Mouse (Mus musculus): ENCODE data around the gene Hpcal1. TPM values are rescaled to one million over a fixed set of nuclear protein-coding genes. Genes with fewer than 3 reads are reported as not detected.
"Not testable (repeated sequence)": the region's sequence is repeated elsewhere in the genome, so short reads cannot be mapped to it uniquely, and the experiment has no call there.

Gene Hpcal1
- polyA plus RNA-seq, 1 experiment from 2014 or later = 36.8 TPM

DNA sequence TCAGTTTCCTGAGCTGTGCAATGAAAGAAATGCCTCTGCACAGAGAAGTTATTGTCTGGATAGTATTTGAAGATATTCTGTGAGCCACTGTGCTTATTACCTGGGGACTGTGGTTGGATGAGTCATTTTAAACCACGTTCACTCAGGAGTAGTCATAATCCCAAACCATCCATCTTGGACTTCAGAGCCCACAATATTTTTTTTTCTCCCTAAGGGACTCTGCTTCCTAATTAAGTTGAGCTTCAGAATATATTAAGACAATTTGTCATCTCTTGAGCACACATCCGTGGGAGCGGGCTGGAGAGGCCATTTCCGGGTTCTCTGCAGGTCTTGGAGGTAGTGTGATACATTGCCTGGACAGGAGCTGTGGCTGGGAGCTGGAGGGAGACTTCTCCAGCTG lies 66.2 kb downstream of the Hpcal1 start:
- Histone ChIP-seq H3K9me3 (0 out of 2 replicates have a peak, but pooled peaks cover 5% of the 10 kb centered on the region), H3K36me3 (replicated peaks) (peaks cover 5% of the 10 kb centered on the region), H3K27me3 (ENCODE audit: poor library complexity, severe bottlenecking) (no peaks in the 10 kb centered on the region), H3K27ac (no peak overlapping the region), H3K4me3 (no peak overlapping the region), H3K4me1 (peaks cover 24% of the 10 kb centered on the region)
- WGBS = 97% methylated on average over 4 of the region's 4 CpGs
- no peak for DNase-seq (ENCODE audit: extremely low spot score, low spot score)

DNA sequence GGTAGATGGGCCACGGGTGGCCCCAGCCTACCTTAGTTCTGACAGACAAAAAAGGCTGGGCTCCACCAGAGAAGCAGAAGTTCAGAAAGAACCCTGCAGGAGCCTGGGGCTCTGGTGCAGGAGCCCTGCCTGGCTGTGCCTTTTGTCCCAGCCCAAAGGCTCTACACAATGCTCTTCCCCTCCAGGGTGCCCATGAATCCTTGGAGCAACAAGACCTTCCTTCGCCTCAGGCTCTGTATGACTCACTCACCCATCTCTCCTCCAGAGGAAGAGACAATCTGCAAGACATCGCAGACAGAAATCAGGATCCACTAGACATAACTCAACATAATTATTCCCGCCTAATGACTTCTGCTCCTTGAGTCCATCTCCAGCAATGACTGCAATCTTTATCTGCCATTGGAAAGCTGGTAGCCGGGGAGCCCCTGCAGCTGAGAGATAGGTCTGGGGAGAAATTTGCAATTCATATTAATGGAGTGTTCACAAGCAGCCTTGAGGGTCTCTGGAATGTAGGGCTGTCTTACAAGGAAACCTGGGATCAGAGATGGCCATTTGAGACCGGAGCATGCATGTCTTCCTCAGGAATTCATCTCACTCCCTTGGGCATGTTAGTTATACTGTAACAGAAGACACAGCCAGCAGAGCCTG lies 71.8 kb downstream of the Hpcal1 start:
- Histone ChIP-seq H3K4me1 (peaks cover 15% of the 10 kb centered on the region), H3K27ac (0 out of 2 replicates have a peak overlapping the region, but pooled peaks have one; percentile 25), H3K4me3 (no peak overlapping the region), H3K27me3 (ENCODE audit: poor library complexity, severe bottlenecking) (no peaks in the 10 kb centered on the region), H3K36me3 (replicated peaks) (peaks cover 1% of the 10 kb centered on the region), H3K9me3 (0 out of 2 replicates have a peak, but pooled peaks cover 1% of the 10 kb centered on the region)
- no peak for DNase-seq (ENCODE audit: extremely low spot score, low spot score)
- WGBS = 69% methylated on average over 6 of the region's 6 CpGs

DNA sequence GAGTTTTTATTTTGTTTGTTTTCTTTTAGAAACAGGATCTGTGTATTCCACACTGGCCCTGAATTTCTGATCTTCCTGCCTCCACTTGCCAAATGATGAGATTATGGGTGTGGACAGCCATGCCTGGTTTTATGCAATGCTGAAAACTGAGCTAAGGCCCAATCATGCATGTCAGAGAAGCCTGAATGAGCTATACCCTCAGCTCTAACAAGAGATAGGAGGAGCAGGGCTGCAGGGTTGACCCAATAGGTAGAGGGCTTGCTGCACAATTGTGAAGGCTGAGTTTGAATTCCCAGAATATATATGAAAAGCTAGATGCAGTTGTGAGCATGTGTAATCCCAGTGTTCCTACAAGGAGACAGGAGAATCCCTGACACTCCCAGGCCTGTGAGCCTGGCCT lies 72.4 kb downstream of the Hpcal1 start:
- H3K36me3 ChIP-seq (replicated peaks) = no peaks in the 10 kb centered on the region; the same call in 1 of the 2 replicates
- H3K4me3 ChIP-seq = no peak overlapping the region
- H3K4me1 ChIP-seq = peaks cover 15% of the 10 kb centered on the region
- H3K9me3 ChIP-seq = no peaks in the 10 kb centered on the region
- H3K27ac ChIP-seq = no peak overlapping the region
- no peaks in the 10 kb centered on the region for H3K27me3 ChIP-seq (ENCODE audit: poor library complexity, severe bottlenecking)
- no peak for DNase-seq (ENCODE audit: extremely low spot score, low spot score)

DNA sequence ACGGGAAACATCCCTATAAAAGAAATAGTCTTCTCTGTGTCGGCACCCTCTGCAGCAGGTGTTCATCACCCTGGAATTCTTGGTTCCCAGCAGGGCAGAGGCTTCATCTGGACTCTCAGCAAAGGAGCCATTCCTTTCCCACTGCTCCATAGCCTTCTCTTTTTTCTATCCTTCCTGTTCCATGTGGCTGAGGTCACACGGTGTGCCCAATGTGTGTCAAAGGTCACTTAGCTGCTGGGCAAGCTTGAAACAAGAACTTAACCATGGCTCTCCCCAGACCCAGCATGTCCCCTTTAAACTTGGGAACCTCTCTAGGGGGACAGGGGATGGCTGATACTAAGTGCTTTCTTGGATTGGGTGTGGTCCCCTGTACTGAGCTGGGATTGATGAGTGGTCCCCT lies 73.3 kb downstream of the Hpcal1 start:
- Histone ChIP-seq H3K27me3 (ENCODE audit: poor library complexity, severe bottlenecking) (no peaks in the 10 kb centered on the region), H3K4me3 (no peak overlapping the region), H3K9me3 (no peaks in the 10 kb centered on the region), H3K4me1 (peaks cover 15% of the 10 kb centered on the region), H3K27ac (no peak overlapping the region), H3K36me3 (replicated peaks) (no peaks in the 10 kb centered on the region; the same call in 1 of the 2 replicates)
- no peak for DNase-seq (ENCODE audit: extremely low spot score, low spot score)
- 72% methylated on average over 3 of the region's 3 CpGs for WGBS

DNA sequence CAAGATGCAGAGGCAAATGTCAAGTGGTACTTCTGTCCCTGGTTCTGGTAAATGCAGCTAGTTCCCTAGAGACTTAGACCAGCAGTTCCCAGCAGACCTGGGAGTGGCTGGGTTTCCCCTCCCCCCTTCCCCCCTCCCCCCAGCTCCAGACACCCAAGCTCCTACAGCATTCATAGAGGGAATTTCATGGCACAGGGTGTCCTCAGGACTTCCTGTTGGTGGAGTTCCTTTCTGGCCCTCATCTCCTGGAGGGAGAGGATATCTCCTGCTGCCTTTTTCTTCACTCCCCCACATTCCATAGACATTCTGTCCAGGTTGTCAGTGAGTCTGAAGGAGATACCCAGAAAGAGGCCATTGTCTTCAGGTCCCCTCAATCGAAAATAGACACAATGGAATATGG lies 76.9 kb downstream of the Hpcal1 start:
- H3K4me1 ChIP-seq = peaks cover 24% of the 10 kb centered on the region
- not testable (repeated sequence) for H3K27ac ChIP-seq; H3K4me3 ChIP-seq; DNase-seq (ENCODE audit: extremely low spot score, low spot score); H3K27me3 ChIP-seq (ENCODE audit: poor library complexity, severe bottlenecking); H3K9me3 ChIP-seq; H3K36me3 ChIP-seq (replicated peaks)
- 86% methylated on average over 1 of the region's 1 CpGs for WGBS

DNA sequence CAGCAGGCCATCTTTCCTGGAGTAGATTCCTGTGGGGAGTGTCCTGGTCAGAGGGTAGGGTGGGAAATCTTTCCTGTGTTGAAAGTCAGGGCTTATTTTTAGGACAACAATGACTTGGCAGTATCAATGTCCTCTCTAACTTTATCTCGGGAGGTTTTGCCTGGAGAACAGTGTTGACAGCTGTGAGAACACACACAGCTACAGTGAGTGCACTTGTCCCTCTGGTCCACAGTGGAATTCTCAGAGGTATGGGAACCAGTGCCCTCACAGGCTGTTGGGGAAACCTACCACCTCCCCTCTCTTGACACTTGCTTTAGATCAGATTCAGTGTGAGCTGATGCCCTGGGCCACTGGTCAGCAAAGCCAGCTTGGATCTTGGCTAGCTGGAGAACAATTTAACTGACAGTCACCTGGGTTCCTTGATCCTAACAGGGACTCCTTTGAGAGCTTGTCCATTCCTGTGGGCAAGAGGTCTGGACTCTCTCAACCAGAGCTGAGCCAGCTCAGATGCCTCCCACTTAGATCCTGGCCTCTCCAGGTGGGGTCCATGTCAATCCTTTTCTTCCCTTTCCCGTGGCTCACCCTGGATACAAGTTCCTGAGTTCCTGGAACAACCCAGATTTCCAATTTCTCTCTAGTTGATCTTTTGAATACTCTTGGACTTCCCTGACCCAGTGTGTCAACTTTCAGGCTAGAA lies 79.0 kb downstream of the Hpcal1 start:
- Histone ChIP-seq H3K9me3 (no peaks in the 10 kb centered on the region), H3K27ac (no peak overlapping the region), H3K4me3 (no peak overlapping the region), H3K36me3 (replicated peaks) (no peaks in the 10 kb centered on the region; the same call in 1 of the 2 replicates), H3K4me1 (peaks cover 16% of the 10 kb centered on the region), H3K27me3 (ENCODE audit: poor library complexity, severe bottlenecking) (no peaks in the 10 kb centered on the region)
- DNase-seq (ENCODE audit: extremely low spot score, low spot score) = no peak
- 75% methylated on average over 2 of the region's 2 CpGs for WGBS

DNA sequence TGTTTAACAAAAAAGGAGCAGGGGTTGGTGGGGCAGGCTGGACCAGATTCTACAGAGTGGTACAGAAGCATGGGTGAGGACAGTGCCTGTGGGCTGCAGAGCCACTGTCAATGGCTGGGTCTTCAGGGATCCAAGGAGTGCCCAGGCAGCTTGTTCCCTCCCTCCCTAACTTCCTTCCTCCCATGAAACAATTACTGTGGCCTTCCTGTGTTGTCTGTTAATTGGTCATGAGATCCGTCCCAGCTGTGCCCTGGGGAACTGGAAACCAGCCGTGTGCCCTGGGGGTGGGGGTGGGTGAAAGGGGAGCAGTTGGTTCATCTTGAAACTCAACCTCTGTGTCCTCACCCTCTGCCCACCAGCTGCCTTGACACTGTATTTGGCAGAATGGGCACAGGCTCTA lies 79.9 kb downstream of the Hpcal1 start:
- Histone ChIP-seq H3K9me3 (no peaks in the 10 kb centered on the region), H3K4me3 (no peak overlapping the region), H3K36me3 (replicated peaks) (no peaks in the 10 kb centered on the region; the same call in 1 of the 2 replicates), H3K4me1 (peaks cover 16% of the 10 kb centered on the region), H3K27me3 (ENCODE audit: poor library complexity, severe bottlenecking) (no peaks in the 10 kb centered on the region), H3K27ac (0 out of 2 replicates have a peak overlapping the region, but pooled peaks have one; percentile 1)
- DNase-seq (ENCODE audit: extremely low spot score, low spot score) = no peak
- WGBS = 42% methylated on average over 2 of the region's 2 CpGs

DNA sequence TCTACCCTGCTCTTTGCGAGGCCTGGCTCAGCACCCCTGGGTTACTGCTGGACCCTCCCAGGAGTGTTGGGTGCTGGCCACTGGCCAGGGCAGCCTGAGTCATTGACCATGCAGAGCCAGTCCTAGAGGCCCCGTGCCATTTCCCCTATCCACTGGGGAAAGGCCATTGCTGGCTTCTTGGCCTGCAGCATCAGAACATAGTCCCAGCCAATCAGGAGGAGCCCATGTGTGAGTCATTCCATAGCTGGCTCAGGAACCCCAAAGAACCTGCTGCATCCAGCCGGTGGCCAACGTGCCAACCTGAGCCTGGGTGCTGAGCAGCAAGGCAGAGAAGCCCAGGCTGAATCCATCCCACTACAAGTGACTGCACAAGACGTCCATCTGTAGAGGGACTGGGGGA lies 83.1 kb downstream of the Hpcal1 start:
- not testable (repeated sequence) for H3K27ac ChIP-seq; H3K36me3 ChIP-seq (replicated peaks); H3K9me3 ChIP-seq; H3K4me3 ChIP-seq; DNase-seq (ENCODE audit: extremely low spot score, low spot score); H3K27me3 ChIP-seq (ENCODE audit: poor library complexity, severe bottlenecking)
- peaks cover 19% of the 10 kb centered on the region for H3K4me1 ChIP-seq
- WGBS = 84% methylated on average over 5 of the region's 5 CpGs

DNA sequence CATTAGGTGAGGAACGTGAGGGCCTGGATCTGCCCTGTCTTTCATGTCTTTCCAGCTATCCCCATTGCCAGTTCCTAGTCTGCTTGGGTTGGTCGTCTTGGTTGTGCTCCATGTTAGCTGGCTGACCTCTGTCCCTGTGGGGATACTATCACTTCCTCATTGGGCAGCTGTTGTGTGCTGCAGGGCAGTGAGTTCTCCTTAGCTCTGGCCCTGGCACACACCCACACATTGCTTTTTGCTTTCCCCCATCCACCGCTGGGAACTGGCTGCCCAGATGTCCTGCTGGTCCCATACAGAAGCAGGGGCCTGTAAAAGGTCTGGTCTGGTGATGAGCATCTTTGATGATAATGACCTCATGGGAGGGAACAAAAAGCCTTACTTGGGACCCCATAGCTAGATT lies 84.2 kb downstream of the Hpcal1 start:
- not testable (repeated sequence) for H3K36me3 ChIP-seq (replicated peaks); DNase-seq (ENCODE audit: extremely low spot score, low spot score)
- WGBS = 80% methylated on average over 3 of the region's 3 CpGs

DNA sequence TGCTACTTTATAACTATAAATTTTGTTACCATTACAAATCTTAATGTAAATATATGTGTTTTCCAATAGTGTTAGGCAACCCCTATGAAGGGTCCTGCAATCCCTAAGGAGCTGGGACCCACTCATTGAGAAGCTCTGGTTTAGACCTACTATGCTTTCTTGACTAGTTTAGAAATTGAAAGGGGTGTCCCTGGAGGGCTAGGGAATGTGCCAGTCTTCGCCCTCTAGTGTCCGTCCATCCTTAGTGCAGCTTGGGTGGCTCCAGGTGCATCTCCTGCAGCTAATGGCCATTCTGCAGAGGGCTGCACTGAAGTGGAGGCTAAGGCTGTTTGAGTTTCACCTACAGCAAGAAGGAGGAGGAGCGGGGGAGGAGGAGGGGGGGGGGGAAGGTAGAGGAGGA lies 87.7 kb downstream of the Hpcal1 start:
- Histone ChIP-seq H3K36me3 (replicated peaks) (no peaks in the 10 kb centered on the region), H3K9me3 (no peaks in the 10 kb centered on the region), H3K27ac (no peak overlapping the region), H3K4me3 (no peak overlapping the region), H3K27me3 (ENCODE audit: poor library complexity, severe bottlenecking) (no peaks in the 10 kb centered on the region), H3K4me1 (peaks cover 9% of the 10 kb centered on the region)
- peak; percentile 29 for DNase-seq (ENCODE audit: extremely low spot score, low spot score)
- 15% methylated on average over 3 of the region's 3 CpGs for WGBS

More for the DNA sequence above, 84.2 kb downstream of the Hpcal1 start:
- H3K27ac ChIP-seq; H3K4me3 ChIP-seq; H3K9me3 ChIP-seq; H3K27me3 ChIP-seq (ENCODE audit: poor library complexity, severe bottlenecking): not testable (repeated sequence)
- H3K4me1 ChIP-seq = peaks cover 22% of the 10 kb centered on the region

DNA sequence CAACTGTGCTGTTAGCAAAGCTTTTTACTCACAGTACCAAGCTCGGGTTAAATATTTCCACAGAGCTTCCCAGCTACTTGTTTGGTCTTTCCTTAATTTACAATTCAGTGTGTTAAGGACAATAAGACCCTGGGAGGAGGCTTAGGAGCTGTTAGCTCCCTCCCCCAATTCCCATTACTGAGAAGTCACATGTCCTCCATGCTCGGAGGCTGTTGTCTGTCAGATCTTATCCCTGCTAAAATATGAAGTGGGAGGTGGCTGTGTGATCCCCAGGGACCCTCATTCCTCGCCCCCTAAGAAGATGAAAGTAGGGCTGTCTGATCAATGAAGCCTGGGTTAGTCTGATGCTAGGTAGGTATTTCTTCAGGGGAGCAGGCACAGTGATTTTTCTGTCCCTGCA lies 88.4 kb downstream of the Hpcal1 start:
- no peak for DNase-seq (ENCODE audit: extremely low spot score, low spot score)
- no peaks in the 10 kb centered on the region for H3K9me3 ChIP-seq
- 34% methylated on average over 3 of the region's 3 CpGs for WGBS
- no peak overlapping the region for H3K27ac ChIP-seq
- H3K4me1 ChIP-seq = peaks cover 9% of the 10 kb centered on the region
- no peaks in the 10 kb centered on the region for H3K36me3 ChIP-seq (replicated peaks)
- no peak overlapping the region for H3K4me3 ChIP-seq
- H3K27me3 ChIP-seq (ENCODE audit: poor library complexity, severe bottlenecking) = no peaks in the 10 kb centered on the region

DNA sequence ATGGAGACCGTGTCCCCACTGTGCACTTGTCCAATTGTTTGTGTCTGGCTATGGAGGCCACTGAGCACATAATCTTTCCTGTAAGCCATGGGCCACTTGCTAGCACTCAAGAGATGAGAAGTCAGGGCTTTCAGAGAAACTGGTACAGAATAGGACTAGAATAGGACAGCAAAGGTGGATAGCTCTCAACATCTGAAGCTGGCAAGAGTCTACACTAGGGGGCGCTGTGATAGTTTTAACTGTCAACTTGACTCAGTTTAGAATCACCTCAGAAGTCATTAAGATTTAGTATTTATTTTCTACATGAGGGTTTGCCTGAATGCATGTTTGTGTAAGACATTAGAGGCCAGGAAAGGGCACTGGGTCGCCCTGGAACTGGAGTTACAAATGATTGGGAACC lies 98.8 kb downstream of the Hpcal1 start:
- no peak overlapping the region for H3K27ac ChIP-seq
- no peak for DNase-seq (ENCODE audit: extremely low spot score, low spot score)
- H3K4me3 ChIP-seq = no peak overlapping the region
- 49% methylated on average over 3 of the region's 3 CpGs for WGBS
- no peaks in the 10 kb centered on the region for H3K27me3 ChIP-seq (ENCODE audit: poor library complexity, severe bottlenecking)
- H3K36me3 ChIP-seq (replicated peaks) = peaks cover 44% of the 10 kb centered on the region
- H3K4me1 ChIP-seq = no peaks in the 10 kb centered on the region
- no peaks in the 10 kb centered on the region for H3K9me3 ChIP-seq

DNA sequence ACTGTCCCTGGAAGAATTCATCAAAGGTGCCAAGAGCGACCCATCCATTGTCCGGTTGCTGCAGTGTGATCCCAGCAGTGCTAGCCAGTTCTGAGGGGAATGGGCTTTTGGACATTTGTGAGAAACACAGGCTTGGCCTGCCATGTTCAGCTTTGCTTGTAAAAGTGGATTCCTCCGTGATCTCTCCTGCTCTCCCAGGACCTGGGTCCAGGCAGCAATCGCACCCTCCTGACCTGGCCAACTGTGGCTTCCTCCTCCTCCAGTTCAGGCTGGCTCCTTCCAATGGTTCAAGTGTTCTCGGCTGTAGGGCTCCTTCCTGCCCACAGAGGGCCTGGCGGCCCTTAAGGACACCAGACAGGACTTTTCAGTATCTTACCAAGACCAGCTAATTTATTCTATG lies 100.5 kb downstream of the Hpcal1 start:
- WGBS = 89% methylated on average over 6 of the region's 6 CpGs
- no peak overlapping the region for H3K4me3 ChIP-seq
- H3K36me3 ChIP-seq (replicated peaks) = peaks cover 41% of the 10 kb centered on the region

More for the DNA sequence above, 100.5 kb downstream of the Hpcal1 start:
- no peak overlapping the region for H3K27ac ChIP-seq
- H3K4me1 ChIP-seq = no peaks in the 10 kb centered on the region
- DNase-seq (ENCODE audit: extremely low spot score, low spot score) = no peak
- H3K9me3 ChIP-seq = no peaks in the 10 kb centered on the region
- no peaks in the 10 kb centered on the region for H3K27me3 ChIP-seq (ENCODE audit: poor library complexity, severe bottlenecking)
